8 mouse cellular contexts compared by ENCODE assay signal in genomic region chr15:83510805-83511405, GRCm38 (mm10). TPM values are rescaled to one million over a fixed set of nuclear protein-coding genes. Genes with fewer than 3 reads are reported as not detected.
DNase-seq lines count a peak whose midpoint lies in the region; ATAC-seq lines count a peak whose summit lies in the region.

Gene Ttll1, minus strand, starts transcription at chr15:83510893.

- peak; percentile 98 for DNase-seq in adrenal gland, adult (ENCODE audit: inconsistent age in 2 of 2, low spot score in 1 of 2)
- peak; percentile 96 for DNase-seq in embryo, embryonic 10.5 days (ENCODE audit: low spot score)
- peak; percentile 94 for DNase-seq in gastrocnemius, postnatal 14 days
- peak; percentile 92 to 95 for DNase-seq in left cerebral cortex, postnatal 10 days (ENCODE audit: extremely low spot score in 1 of 2, low spot score in 2 of 2)
- DNase-seq in right cerebral cortex, postnatal 25 days = peak; percentile 95
- DNase-seq in urinary bladder, postnatal 4 days (ENCODE audit: low spot score in 2 of 2) = peak; percentile 93 to 95

- peak; percentile 100 for ATAC-seq in inflammation-experienced regulatory T-cells, adult 6 months
- ATAC-seq in megakaryocyte-erythroid progenitor cell, adult 5-6 weeks (replicated peaks; ENCODE audit: low FRiP score, low TSS enrichment, poor library complexity, severe bottlenecking) = peak; percentile 96

- intact Hi-C loops in gastrocnemius, postnatal 14 days (cut with DNase I; ENCODE audit: low total_unique reads) = no loop called here
- intact Hi-C loops in left cerebral cortex, postnatal 10 days (cut with DNase I) = loop anchor here (10.0 kb wide), 1 partner anchor 296 kb away; no protein-coding TSS in a partner anchor

RNA-seq across cellular contexts. Expression of gene Ttll1, which starts in this region (rescaled TPM):
- total RNA-seq in gastrocnemius, postnatal 14 days (2021) = 1 to 10 TPM; 3.6 to 5.1 TPM
- 10 to 100 TPM in 1 of 3 experiments, 1 to 10 TPM in 2; 6.8 to 11.7 (median 9.6) TPM for polyA plus RNA-seq in inflammation-experienced regulatory T-cells, adult 6 months (2017; shearing (Covaris generic))
- total RNA-seq in left cerebral cortex, postnatal 10 days (2021) = 10 to 100 TPM; 57.7 to 61.2 TPM
- total RNA-seq in megakaryocyte-erythroid progenitor cell, adult 5-6 weeks (2014; fragmentation: Nextera tagmentation) = 9.5 and 18.0 TPM in 2 replicates
- total RNA-seq in megakaryocyte-erythroid progenitor cell, adult 5-6 weeks (2017) = 9.2 and 9.5 TPM in 2 replicates

Comparison
In these comparisons a context has a peak if more than half of its experiments do, and no peak if none do; other contexts are left out.
1. Peak in every context shown above with its lines: DNase-seq and ATAC-seq.